Mouse (Mus musculus): ENCODE results near the gene Ppt2. TPM values are rescaled to one million over a fixed set of nuclear protein-coding genes. Genes with fewer than 3 reads are reported as not detected.
A peak's percentile ranks its signal among the peaks of the same experiment; 100 is the strongest.

The Ppt2 gene
- polyA plus RNA-seq, 2 experiments from 2014 or later = 20.6 to 32.2 TPM

DNA sequence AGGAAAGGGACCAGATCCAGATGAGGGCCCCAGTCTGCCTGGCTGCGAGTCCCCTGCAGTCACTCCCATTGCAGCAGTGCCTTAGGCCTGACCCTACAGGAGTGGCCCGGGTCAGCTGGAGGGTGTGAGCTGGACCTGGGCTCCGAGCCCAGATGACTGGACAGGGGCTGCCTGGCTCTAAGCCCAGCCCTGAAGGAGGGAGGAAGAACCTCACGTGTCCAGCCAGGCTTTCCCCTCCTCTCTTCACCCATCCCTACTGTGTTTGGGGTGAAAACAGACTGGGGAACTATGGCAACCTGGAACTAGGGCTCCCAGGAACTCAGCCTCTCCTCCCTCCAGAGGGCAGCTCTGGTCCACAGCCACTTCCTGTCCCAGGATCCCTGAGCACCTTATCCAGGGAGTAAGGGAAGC is 27.3 kb upstream of the Ppt2 start:
- ATAC-seq = no peak

DNA sequence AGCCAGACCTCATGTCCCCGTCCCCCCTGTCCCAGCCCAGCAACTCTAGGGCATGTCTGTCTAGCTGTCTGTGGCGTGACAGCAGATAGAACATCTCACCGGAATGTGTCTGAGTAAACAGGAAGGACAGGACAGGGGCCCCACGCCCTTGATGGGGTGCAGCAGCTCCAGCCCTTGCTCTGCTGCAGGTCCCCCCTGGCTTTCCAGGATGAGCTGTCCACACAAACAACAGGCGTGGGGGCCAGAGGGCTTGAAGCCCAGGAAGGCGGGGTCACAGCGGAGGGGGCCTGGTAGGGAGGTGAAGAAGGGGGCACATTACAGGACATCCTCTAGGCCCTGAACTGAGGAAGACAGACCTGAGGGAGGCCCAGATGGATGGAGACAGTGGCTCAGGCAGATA is 26.9 kb upstream of the Ppt2 start:
- ATAC-seq = no peak

DNA sequence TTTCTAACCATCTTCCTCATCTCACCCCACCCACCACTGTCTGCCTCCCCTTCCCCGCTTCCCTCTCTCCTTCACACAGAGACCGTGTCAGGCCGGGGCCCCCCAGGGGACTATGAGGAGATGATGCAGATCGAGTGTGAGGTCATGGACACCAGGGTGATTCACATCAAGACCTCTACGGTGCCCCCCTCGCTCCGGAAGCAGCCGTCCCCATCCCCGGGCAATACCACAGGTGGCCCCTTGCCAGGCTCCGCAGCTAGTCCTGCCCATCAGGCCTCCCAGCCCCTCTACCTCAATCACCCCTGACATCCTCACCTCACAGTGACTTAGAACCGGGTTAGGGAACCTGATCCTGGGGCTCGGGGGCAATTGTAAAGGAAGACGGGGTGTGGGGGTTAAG is 26.1 kb upstream of the Ppt2 start:
- ATAC-seq = no peak

DNA sequence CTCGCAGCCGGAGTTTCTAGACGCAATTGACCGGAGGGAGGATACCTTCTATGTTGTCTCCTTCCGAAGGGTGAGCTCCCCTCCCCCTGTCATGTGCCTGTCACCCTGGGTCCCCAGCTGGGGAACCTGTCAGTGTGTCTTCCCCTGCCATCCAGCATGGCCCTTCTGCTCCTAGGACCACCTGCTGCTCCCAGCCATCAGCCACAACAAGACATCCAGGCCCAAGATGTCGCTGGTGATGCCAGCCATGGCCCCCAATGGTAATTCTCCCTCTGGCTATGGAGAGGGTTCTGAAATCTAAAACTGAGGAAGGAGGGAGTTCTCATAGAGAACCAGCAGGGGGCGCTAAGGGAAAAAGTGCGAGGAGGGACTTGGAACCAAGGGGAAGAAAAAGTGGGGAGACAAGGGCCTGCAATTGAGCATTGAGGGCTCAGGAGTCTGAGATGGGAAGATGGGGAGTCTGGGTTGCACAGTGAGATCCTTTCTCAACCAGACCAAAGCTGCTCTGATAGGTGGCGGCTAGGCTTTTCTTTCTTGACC is 25.5 kb upstream of the Ppt2 start:
- no peak for ATAC-seq

DNA sequence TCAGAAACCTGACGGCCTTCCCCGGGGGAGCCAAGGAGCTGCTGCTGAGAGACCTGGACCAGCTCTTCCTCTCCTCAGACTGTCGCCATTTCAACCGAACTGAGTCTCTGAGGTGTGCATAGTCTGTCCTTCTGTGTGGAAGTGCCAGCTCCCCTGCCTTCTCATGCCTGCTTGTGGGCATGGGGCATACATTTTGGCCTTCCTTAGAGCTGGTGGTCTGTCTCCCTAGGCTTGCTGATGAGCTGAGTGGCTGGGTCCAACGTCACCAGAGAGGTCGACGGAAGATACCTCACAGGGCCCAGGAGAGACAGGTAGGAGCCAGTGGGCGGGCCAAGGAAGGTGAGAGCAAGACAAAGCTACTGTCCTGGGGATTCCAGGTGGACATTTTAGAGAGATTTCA is 24.7 kb upstream of the Ppt2 start:
- no peak for ATAC-seq

DNA sequence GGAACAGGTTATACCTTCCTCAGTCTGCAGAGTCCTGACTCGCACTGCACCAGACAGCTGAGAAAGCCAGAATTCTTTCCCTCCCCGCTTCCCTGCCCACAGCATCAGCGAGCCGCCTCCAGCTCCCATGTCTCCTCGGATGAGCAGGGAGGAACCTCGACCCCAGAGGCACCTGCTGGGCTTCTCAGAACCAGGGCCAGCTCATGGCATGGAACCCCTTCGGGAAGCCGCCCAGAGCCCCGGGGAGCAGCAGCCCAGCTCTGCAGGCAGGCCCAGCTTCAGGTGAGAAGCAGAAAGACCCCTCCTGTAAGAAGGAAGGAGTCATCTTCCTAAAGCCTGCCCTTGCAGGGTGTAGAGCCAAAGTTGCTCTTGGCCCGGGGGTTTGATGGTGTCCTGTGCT is 24.2 kb upstream of the Ppt2 start:
- no peak for ATAC-seq

DNA sequence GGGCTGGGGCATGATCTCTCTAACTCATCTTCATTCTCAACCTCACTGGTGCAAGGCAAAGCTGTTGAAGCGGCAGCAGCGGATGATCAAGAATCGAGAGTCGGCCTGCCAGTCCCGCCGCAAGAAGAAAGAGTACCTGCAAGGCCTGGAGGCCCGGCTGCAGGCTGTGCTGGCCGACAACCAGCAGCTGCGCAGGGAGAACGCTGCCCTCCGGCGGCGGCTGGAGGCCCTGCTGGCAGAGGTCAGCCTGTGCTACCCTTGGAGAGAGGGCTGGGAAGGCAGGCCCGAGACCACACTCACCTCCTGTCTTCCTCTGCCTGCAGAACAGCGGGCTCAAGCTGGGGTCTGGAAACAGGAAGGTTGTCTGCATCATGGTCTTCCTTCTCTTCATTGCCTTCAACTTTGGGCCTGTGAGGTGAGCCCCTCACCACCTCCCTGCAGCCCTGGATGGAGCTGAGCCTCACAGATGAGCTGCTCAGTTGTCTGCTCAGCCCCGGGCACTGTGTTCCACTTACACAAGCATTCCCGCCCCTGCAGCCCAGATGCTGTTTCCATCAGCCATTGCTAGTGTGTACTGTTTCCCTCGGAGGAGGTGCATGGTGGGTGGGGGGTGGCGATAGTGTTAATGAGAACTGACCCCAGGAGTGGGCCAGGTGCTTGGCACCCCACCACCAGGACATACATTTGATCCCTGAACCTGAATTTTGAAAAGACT is 23.4 kb upstream of the Ppt2 start:
- ATAC-seq = no peak

DNA sequence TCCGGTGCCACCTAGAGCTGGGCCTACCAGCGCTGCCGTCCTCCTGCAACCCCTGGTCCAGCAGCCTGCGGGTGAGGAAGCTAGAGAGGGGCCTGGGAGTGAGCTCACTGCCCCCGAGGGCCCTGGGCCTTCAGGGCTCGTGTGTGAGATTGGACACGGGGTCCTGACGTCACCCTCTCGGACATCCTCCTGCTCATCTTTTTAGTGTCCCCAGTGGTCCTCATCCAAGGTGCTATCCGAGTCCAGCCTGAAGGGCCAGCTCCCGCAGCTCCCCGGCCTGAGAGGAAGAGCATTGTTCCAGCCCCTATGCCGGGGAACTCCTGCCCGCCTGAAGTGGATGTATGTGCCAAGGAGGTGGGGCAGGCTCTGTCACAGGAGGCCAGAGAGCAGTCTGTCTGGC is 22.5 kb upstream of the Ppt2 start:
- ATAC-seq = no peak

DNA sequence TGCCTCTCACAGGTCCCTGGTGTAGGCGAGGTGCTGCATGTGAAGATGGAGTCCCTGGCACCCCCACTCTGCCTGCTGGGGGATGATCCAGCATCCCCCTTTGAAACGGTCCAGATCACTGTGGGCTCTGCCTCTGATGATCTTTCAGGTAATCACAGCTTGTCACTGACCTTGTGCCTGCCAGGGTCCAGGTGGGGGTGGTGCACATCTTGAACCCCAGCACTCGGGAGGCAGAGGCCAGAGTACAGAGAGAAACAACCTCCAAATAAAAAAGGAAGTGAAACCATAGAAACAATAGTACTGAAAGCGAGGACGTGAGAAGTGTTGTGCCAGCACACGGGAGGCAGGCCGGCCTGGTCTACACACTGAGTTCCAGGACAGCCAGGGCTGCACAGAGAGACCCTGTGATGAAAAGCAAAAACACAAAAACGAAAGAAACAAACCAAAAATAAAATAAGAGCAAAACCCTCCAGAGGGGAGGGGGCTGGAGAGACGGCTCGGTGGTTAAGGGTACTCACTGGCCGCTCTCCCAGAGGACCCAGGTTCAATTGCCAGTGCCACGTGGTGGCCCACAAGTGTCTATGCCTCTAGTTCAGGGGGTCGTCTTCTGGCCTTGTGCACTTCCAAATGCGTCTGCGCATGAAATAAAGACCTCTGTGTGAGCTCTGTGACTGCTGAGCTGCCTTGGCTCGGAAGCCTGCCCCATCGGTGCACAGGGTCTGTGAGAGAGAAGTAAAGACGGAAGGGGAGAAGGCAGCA is 21.0 kb upstream of the Ppt2 start:
- no peak for ATAC-seq

DNA sequence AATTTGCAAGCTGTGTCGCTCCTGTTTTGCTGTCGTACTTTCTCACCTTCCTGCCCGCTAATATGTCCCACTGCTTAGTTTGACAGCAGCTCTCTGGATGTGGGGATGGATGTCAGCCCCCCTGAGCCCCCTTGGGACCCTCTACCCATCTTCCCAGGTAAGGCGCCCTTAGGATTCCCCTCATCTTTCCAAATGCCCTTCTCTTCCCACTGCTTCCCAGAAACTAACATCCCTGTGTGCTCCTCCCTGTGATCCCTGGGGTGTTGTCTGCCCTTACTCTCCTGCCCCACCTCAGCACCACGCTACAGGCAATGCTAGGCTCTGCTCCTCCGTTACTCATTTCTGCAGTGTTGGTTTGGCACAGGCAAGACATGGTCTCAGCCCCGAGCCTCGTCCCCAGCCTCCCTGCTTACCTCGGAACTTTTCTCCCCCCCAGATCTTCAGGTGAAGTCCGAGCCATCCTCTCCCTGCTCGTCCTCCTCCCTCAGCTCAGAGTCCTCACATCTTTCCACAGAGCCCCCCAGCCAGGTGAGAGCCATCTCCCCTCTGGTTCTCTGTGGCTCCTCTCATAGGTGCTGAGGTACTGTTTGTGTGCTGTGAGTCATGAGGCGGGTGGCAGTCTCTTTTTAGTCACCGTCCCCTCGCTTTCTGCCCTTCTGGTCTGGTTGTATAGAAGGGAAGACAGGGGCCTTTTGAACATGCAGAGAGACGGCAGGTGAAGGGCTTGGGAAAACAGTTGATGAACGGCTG is 20.0 kb upstream of the Ppt2 start:
- ATAC-seq = no peak

DNA sequence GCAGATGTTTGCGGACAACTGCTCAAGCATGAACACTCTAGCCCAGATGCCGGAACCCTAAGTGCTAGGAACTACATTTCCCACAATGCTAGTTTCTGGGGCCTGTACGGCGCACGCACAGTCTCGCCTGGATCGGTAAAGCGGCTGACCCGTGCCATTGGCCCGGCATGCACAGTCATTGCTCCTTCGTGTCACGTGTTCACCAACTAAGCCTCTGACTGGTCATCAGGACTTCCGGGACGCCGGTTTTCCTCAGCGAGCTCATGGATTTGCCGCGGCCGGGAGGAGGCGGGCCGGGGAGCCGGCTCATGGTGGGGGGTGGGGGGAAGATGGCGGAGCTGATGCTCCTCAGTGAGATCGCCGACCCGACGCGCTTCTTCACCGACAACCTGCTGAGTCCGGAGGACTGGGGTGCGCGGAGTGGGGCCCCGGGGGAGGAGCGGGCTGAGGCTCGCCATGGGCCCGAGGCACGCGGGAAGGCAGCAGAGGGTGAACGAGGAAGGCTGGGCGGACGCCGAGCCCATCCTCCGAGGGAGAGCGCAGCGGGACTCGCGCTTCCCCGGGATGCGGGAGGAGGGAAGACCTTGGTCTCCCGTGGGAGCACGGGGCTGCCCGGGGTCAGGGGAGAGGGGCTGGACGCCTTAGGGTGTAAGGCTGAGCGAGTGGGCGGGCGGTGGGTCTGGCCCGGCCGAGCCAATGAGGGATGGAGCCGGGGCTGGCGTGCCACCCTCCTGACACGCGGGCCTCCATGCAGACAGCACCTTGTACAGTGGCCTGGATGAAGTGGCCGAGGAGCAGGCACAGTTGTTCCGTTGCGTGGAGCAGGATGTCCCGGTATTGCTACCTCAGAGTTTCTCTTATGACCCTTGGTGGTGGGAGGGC is 18.8 kb upstream of the Ppt2 start, which contains the start of gene Atf6b:
Gene Atf6b (plus strand): TSS at position 241 of the 882 bp plus-strand sequence.
- ATAC-seq = peak; percentile 94

DNA sequence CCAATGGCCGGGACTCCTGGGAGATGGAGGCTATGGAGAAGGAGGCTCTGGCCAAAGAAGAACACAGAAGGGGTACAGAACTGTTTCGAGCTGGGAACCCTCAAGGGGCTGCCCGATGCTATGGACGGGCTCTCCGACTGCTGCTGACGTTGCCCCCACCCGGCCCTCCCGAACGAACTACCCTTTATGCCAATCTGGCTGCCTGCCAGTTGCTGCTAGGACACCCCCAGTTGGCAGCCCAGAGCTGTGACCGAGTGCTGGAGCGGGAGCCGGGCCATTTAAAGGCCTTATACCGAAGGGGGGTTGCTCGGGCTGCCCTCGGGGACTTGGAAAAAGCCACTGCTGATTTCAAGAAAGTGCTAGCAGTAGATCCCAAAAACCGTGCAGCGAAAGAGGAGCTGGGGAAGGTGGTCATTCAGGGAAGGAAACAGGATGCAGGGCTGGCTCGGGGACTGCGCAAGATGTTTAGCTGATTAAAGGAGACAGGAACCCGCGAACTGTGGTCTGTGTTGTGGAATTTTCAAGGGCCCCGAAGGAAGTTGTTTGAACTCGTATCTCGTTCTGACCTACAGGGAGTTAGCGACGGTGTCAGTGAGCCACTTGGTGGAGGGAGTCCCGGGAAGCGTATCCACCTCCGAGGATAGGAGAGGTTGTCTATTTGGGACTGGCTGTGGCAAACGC is 17.7 kb upstream of the Ppt2 start:
- no peak for ATAC-seq

DNA sequence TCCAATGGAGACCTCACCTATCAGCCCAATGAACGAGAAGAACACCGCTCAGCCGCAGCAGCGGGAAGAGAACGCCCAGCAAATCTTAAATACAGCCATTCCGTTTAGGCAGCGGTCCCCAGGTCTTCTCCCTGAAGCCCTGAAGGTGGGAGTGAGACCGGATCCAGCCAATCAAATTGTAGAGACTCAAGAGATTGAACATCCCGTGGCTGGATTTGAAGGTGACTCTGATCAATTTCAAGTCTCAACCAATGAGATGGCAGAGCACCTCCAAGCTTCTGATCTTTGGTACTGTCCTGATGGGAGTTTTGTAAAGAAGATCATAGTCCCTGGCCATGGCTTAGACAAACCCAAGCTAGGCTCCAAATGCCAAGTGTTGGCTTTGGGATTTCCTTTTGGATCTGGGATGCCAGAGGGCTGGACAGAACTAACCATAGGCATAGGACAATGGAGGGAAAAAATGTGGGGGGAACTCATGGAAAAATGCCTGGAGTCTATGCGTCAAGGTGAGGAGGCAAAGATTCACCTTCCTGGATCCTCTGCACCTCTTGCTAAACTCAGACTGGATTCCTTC is 17.0 kb upstream of the Ppt2 start:
- no peak for ATAC-seq

DNA sequence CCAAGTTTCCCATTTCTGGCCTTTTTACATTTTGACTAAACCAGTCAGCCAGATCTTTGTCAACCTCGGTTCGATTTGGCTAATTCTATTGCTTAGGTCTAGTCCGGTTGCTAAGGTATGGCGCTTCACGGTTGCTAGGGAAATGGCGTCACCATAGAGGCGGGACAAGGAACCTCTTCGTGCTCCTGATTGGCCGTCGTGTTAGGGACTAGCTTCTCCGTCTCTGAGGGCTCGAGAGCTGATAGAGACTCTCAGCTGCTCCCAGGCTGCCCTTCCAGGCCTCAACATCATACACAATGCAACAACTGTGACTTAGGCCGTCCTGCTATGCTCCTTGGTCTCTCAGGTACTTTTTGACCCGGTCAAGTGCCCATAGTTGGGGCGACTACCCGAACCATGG is 16.3 kb upstream of the Ppt2 start, which contains the start of gene Fkbpl:
Gene Fkbpl (plus strand): TSS at position 157 of the 400 bp plus-strand sequence.
- peak; percentile 85 for ATAC-seq

DNA sequence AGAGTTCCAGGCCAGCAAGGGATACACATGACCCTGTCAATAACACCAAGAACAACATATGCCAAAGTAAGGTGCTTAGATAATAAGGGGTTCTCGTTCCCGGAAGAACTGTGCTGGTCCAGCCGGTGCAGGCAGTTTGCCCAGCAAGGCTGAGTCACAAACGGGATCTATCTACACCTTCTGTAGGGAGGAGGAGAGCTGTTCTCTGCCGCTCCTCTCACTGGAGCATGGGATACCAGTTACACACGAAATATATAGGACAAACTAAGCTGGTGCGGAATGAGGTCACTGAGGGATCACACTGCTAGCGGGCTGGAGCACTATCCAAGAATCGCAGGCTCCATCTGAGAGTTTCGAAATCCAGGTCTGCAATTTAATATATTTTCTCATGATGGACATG is 15.6 kb upstream of the Ppt2 start:
- ATAC-seq = no peak

DNA sequence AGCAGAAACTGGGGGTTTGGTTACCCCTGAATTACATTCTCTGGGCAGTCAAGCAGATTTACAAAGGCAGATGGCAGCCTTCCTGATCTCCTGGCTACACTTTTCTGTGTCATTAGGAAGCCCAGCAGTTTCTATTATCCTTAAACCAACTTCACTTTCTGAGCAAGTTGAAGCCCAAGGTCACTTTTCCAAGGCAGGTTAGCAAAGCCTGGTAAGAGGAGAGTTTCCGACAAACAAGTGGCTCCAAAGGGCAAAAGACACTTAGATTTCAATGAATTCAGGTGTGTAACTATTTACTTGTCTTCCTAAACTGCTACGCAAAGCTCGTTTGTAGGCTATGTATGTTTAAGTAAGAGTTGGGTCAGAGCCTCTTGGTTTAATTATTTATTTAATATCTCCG is 15.1 kb upstream of the Ppt2 start:
- no peak for ATAC-seq

DNA sequence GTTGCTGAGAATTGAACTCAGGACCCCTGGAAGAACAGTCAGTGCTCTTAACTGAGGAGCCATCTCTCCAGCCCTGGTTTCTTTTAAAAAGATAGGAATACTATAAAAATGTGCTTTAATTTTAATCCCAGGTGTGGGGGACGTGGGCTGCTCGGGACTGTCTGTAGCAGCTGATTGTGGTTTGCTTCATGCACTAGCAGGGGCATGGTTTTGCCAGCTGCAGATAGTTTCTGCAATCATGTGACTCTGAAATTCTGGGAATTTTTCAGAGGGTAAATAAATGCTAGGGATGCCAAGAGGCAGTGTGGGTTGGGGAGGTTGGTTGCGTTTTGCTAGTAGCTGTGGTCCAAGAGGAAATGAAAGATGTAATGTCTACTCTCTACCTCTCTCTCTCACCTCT is 13.6 kb upstream of the Ppt2 start:
- ATAC-seq = no peak

DNA sequence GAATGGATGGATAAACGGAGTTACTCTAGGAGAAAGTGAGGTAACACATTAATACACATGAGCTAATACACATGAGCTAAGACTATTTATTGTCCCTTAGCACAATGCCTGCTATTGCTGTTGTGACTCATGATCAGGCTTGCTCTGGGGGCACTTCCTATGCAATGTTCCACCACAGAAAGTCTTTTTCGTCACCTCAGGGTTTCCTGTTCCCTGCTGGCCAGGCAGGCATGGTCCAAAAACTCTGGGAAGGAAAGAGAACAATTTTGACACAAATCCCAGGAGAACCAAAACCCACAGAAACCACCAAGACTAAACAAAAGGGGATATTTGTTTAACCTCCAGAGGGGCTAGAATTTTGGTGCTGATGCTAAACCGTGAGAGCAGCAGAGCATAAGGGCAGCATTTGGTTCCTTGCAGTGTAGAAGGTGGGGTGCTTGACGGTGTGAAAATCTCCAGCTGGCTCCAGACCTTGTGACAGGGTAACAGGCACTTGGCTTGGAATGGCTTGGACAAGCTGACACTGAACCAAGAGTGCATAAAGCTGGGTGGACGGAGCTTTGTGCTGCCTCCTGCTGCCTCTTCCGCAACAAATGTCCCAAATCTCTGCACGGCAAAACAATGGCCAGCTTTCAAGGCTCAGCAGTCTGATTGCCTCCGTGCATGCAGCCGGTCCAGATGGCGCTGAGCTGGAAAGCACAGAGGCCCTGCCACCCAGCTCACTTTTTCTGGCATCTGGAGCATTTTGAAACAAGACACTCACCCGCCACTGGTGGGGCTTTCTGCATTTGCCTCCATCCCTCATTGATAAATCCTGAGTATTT is 12.7 kb upstream of the Ppt2 start:
- no peak for ATAC-seq

DNA sequence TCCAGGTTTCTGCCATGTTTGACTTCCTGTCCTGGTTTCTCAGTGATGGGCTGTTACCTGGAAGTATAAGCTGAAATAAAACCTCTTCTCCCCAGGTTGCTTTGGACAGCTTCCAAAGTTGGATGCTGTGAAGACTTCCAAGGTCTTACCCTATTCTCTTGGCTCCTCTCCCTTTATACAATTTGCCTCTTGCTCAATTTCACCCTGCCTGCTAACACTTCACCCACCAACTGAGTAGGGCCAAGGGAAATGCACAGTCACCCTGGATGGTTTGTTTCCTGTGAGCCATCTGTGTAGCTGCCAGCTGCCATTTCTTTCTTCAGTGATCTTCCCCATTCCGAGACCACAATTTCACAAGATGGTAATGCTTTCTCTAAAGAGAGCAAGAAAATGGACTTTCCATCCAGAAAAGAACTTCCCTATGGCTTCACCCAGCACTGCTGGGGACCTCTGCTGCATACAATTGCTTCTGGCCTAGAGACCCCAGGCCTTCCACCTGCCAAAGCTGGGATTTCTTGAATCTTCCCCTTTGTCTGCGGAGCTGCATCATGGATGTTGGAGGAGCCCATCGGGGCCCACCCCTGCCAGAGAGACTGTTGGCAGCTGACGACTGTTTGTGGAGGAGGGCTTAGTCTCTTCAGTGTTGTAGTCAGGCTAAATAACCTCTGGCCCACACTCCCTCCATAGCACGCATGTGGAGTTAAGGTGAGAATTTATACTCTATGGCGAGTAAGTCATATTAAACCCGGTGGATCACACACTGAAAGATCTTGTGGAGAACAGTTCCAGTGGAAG is 11.3 kb upstream of the Ppt2 start:
- no peak for ATAC-seq
